Mouse (Mus musculus) C2C12 (cell line): ENCODE measurements around the gene Krt4.

Experiments used
- CEBPB ChIP-seq: IDR thresholded peaks from one replicate; pipeline ENCODE4 v1.6.1; 2011; ENCODE audit warnings: low read depth, mild to moderate bottlenecking, control low read depth, moderate library complexity
- CTCF ChIP-seq: IDR thresholded peaks from one replicate; pipeline ENCODE4 v1.5.1; 2011; ENCODE audit not compliant: control insufficient read depth, insufficient read depth, insufficient read length
- MAX ChIP-seq: IDR thresholded peaks from one replicate; pipeline ENCODE4 v1.6.1; 2011; ENCODE audit warnings: mild to moderate bottlenecking, control low read depth
- MYOD1 ChIP-seq: IDR thresholded peaks from one replicate; pipeline ENCODE4 v1.6.1; 2011; ENCODE audit warnings: low read depth; ENCODE audit not compliant: control insufficient read depth, insufficient read length
- MYOG ChIP-seq: IDR thresholded peaks from one replicate; pipeline ENCODE4 v1.6.1; 2011; ENCODE audit not compliant: control insufficient read depth, insufficient read length; ENCODE audit errors: extremely low read depth
- USF1 ChIP-seq: IDR thresholded peaks from one replicate; pipeline ENCODE4 v1.6.1; 2011; ENCODE audit warnings: low read depth, mild to moderate bottlenecking, control low read depth, moderate library complexity

DNA sequence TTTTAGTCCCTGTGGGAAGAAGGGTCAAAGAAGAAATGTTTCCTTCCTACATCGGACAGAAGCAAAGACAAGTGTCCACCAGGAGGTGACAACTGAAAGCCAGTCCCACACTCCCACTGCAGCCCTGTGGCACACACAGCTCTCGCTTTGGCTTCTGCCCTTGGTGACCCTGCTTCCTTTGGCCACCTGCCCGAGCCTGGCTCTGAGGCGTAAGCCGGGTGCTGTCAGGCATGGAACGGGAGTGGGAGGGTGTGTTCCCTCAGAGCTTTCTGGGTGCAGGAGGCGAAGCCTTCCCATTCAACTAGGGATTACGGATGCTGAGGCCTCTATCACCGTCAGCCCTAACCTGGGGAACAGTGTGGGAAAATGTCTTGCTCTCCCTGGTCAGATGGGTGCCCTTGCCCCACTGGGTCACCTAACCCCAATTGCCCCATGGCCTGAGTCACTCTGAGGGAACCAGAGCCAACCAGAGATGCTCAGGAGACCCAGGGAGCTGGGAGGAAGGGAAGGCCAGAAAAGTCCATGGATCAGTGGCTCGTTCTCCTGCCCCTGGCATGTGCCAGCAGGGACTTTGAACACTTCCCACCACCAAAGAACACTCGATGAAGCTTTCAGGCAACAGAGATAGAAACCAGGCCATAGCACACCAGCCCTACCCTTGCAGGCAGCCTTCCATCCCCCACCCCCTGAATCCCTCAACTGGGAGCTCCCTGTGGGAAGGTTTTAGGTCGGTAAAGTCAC is 3.0 kb upstream of the Krt4 start:
- TF ChIP-seq USF1 (no peak), CEBPB (no peak), CTCF (no peak), MAX (no peak), MYOD1 (no peak), MYOG (no peak)
